ENCODE assay signal across 8 mouse cellular contexts in genomic region chr11:89988936-89989589, GRCm38 (mm10). TPM values are rescaled to one million over a fixed set of nuclear protein-coding genes. Genes with fewer than 3 reads are reported as not detected.
DNase-seq lines count a peak whose midpoint lies in the region; ATAC-seq and TF ChIP-seq lines count a peak whose summit lies in the region.

No protein-coding gene starts in this region.

- H3K9me3 ChIP-seq in heart, embryonic 11.5 days (replicated peaks; ENCODE audit: control insufficient read depth, low read length): no peaks in the 10 kb centered on the region
- H3K9me3 ChIP-seq in hindbrain, postnatal 0 days (ENCODE audit: low read length): no peaks in the 10 kb centered on the region
- H3K9me3 ChIP-seq in midbrain, embryonic 11.5 days (ENCODE audit: control insufficient read depth, low read length): no peaks in the 10 kb centered on the region

- no peaks in the 10 kb centered on the region for H3K4me1 ChIP-seq in heart, embryonic 11.5 days (ENCODE audit: control insufficient read depth, insufficient read depth, low read length)
- no peaks in the 10 kb centered on the region for H3K4me1 ChIP-seq in hindbrain, postnatal 0 days (ENCODE audit: insufficient read depth, low read length)
- H3K4me1 ChIP-seq in midbrain, embryonic 11.5 days (ENCODE audit: control insufficient read depth, insufficient read depth, low read length): no peaks in the 10 kb centered on the region
- H3K4me1 ChIP-seq in small intestine, adult 2 months (ENCODE audit: control insufficient read depth, insufficient read depth, insufficient read length, low read length): no peaks in the 10 kb centered on the region

- no peak for TF ChIP-seq POLR2A in small intestine, adult 2 months (IDR thresholded peaks at IDR 0.05; ENCODE audit: low read depth, low read length)

- ATAC-seq in heart, embryonic 11.5 days (replicated peaks; ENCODE audit: insufficient number of reproducible peaks, low FRiP score, low TSS enrichment): no peak
- peak; percentile 94 for ATAC-seq in frontal cortex, adult (ENCODE audit: low TSS enrichment)
- ATAC-seq in hindbrain, postnatal 0 days: peak; percentile 68; the same call in 1 of the 2 replicates
- ATAC-seq in midbrain, embryonic 11.5 days (ENCODE audit: low FRiP score): peak; percentile 73

- peak; percentile 89 for DNase-seq in heart, adult 11 months
- peak; percentile 49 for DNase-seq in cerebellum, adult 8-10 months
- peak; percentile 91 for DNase-seq in hindbrain, postnatal 0 days (ENCODE audit: low spot score)
- DNase-seq in left cerebral cortex, postnatal 10 days (ENCODE audit: extremely low spot score in 1 of 2, low spot score in 2 of 2): peak; percentile 48 to 81
- DNase-seq in midbrain, embryonic 11.5 days (ENCODE audit: low spot score, missing footprints): peak; percentile 93

- H3K9ac ChIP-seq in heart, embryonic 11.5 days (ENCODE audit: low read depth, low read length): no peak overlapping the region
- H3K9ac ChIP-seq in hindbrain, postnatal 0 days (replicated peaks; ENCODE audit: low read length): no peak overlapping the region
- H3K9ac ChIP-seq in midbrain, embryonic 11.5 days (ENCODE audit: low read length): no peak overlapping the region

- intact Hi-C loops in left cerebral cortex, postnatal 10 days (cut with DNase I): loop anchor here (2.0 kb wide), 1 partner anchor 182 kb away; no protein-coding TSS in a partner anchor

- no peak overlapping the region for H3K27ac ChIP-seq in heart, embryonic 11.5 days (ENCODE audit: low read depth, low read length)
- no peak overlapping the region for H3K27ac ChIP-seq in hindbrain, postnatal 0 days
- no peak overlapping the region for H3K27ac ChIP-seq in midbrain, embryonic 11.5 days (ENCODE audit: low read depth, low read length)
- H3K27ac ChIP-seq in small intestine, adult 2 months (ENCODE audit: insufficient read depth, low read depth, low read length): no peak overlapping the region

- no peak overlapping the region for H3K4me2 ChIP-seq in heart, embryonic 11.5 days
- no peak overlapping the region for H3K4me2 ChIP-seq in hindbrain, postnatal 0 days (ENCODE audit: low read depth, low read length)
- H3K4me2 ChIP-seq in midbrain, embryonic 11.5 days: no peak overlapping the region

- H3K27me3 ChIP-seq in heart, embryonic 11.5 days (ENCODE audit: control insufficient read depth, insufficient read depth, low read length): no peaks in the 10 kb centered on the region; the same call in 1 of the 2 replicates
- H3K27me3 ChIP-seq in hindbrain, postnatal 0 days (ENCODE audit: insufficient read depth, low read length): no peaks in the 10 kb centered on the region
- no peaks in the 10 kb centered on the region for H3K27me3 ChIP-seq in midbrain, embryonic 11.5 days (ENCODE audit: control insufficient read depth, insufficient read depth, low read length)
- no peaks in the 10 kb centered on the region for H3K27me3 ChIP-seq in small intestine, adult 2 months (ENCODE audit: control insufficient read depth, insufficient read depth, low read length)

- peak; percentile 92 for TF ChIP-seq CTCF in hindbrain, postnatal 0 days (IDR thresholded peaks at IDR 0.05; ENCODE audit: low read depth)
- TF ChIP-seq CTCF in small intestine, adult 2 months (IDR thresholded peaks at IDR 0.05; ENCODE audit: extremely low read depth, insufficient read length, insufficient replicate concordance, low read depth, low read length): peak; percentile 85; the same call in 1 of the 2 replicates

- 24% methylated on average over 8 of the region's 8 CpGs for WGBS in heart, embryonic 11.5 days (ENCODE audit: insufficient replicate concordance)
- WGBS in hindbrain, postnatal 0 days: 23% methylated on average over 8 of the region's 8 CpGs
- 24% methylated on average over 8 of the region's 8 CpGs for WGBS in midbrain, embryonic 11.5 days
- 22% methylated on average over 8 of the region's 8 CpGs for WGBS in small intestine, adult 2 months

- H3K36me3 ChIP-seq in heart, embryonic 11.5 days (ENCODE audit: control insufficient read depth, insufficient read depth, low read length): no peaks in the 10 kb centered on the region; the same call in 1 of the 2 replicates
- no peaks in the 10 kb centered on the region for H3K36me3 ChIP-seq in hindbrain, postnatal 0 days (ENCODE audit: insufficient read depth, low read length)
- H3K36me3 ChIP-seq in midbrain, embryonic 11.5 days (ENCODE audit: control insufficient read depth, insufficient read depth, low read length): no peaks in the 10 kb centered on the region
- no peaks in the 10 kb centered on the region for H3K36me3 ChIP-seq in small intestine, adult 2 months (ENCODE audit: control insufficient read depth, insufficient read depth, low read length)

- H3K4me3 ChIP-seq in heart, embryonic 11.5 days (ENCODE audit: low read depth, low read length): no peak overlapping the region
- no peak overlapping the region for H3K4me3 ChIP-seq in hindbrain, postnatal 0 days (ENCODE audit: low read length)
- no peak overlapping the region for H3K4me3 ChIP-seq in midbrain, embryonic 11.5 days (ENCODE audit: low read depth, low read length)
- no peak overlapping the region for H3K4me3 ChIP-seq in small intestine, adult 2 months (ENCODE audit: low read depth, low read length)

RNA-seq across cellular contexts. Expression of gene Pctp, which starts 13.6 kb away (rescaled TPM):
- polyA plus RNA-seq in heart, embryonic 11.5 days (2014; fragmentation: Nextera tagmentation; extraction: Ambion mirVana): 13.6 and 22.7 TPM in 2 replicates
- 0.42 and 1.5 TPM in 2 replicates for total RNA-seq in hindbrain, postnatal 0 days (2014; rRNA removed)
- 1.3 and 1.5 TPM in 2 replicates for polyA plus RNA-seq in hindbrain, postnatal 0 days (2015; fragmentation: Nextera tagmentation; extraction: Ambion mirVana)
- under 1 TPM; 0.75 TPM for total RNA-seq in left cerebral cortex, postnatal 10 days (2021)
- 7.7 and 8.3 TPM in 2 replicates for polyA plus RNA-seq in midbrain, embryonic 11.5 days (2014; fragmentation: Nextera tagmentation; extraction: Ambion mirVana)
- 0.70 and 1.4 TPM in 2 replicates for polyA plus RNA-seq in small intestine, adult 2 months (2012; rRNA removed)

RNA-seq across cellular contexts. Expression of gene Tmem100, which starts 41.1 kb away (rescaled TPM):
- 15.6 and 17.2 TPM in 2 replicates for polyA plus RNA-seq in heart, embryonic 11.5 days (2014; fragmentation: Nextera tagmentation; extraction: Ambion mirVana)
- 8.6 and 11.6 TPM in 2 replicates for total RNA-seq in hindbrain, postnatal 0 days (2014; rRNA removed)
- 19.3 and 23.5 TPM in 2 replicates for polyA plus RNA-seq in hindbrain, postnatal 0 days (2015; fragmentation: Nextera tagmentation; extraction: Ambion mirVana)
- 10 to 100 TPM; 17.9 to 18.4 TPM for total RNA-seq in left cerebral cortex, postnatal 10 days (2021)
- 6.1 and 6.3 TPM in 2 replicates for polyA plus RNA-seq in midbrain, embryonic 11.5 days (2014; fragmentation: Nextera tagmentation; extraction: Ambion mirVana)
- 0.62 and 0.66 TPM in 2 replicates for polyA plus RNA-seq in small intestine, adult 2 months (2012; rRNA removed)
